Mouse (Mus musculus) cortical plate, adult 2 months (tissue): Measurements from ENCODE around the gene Mlycd.

Source experiments
- CTCF ChIP-seq: fragments of 200-500 bp; IDR thresholded peaks from 2 replicates; pipeline ENCODE4 v1.5.1; 2011; ENCODE audit warnings: mild to moderate bottlenecking, control low read depth, low read length; ENCODE audit not compliant: insufficient read depth; ENCODE audit errors: extremely low read depth
- POLR2A ChIP-seq: fragments of 200-500 bp; IDR thresholded peaks from 2 replicates; pipeline ENCODE4 v1.6.1; 2011; ENCODE audit warnings: mild to moderate bottlenecking, low read length, control low read depth; ENCODE audit not compliant: insufficient read depth; ENCODE audit errors: extremely low read depth

GRCm38 (mm10) chr8:119378476-119378875, 16.2 kb upstream of the Mlycd start:
- no peak for TF ChIP-seq CTCF
- TF ChIP-seq POLR2A = no peak
